Mouse (Mus musculus) liver, embryonic 14.5 days (tissue): Measurements from ENCODE around the gene Rngtt. TPM values are rescaled to one million over a fixed set of nuclear protein-coding genes. Genes with fewer than 3 reads are reported as not detected.

Source experiments
- ATAC-seq: fragments of 200-750 bp; cut with Nextera tagmentation; 2 replicates; pipeline ENCODE4 v1.8.0; 2017; ENCODE audit warnings: moderate number of reproducible peaks, mild to moderate bottlenecking, moderate library complexity; ENCODE audit not compliant: insufficient read depth
- DNase-seq, 3 experiments: peaks; one replicate each; pipeline ENCODE4 v3.0.0-alpha.2; 2012 to 2013; ENCODE audit warnings: low read depth in 3 of 3, low spot score in 3 of 3
- H3K27ac ChIP-seq: fragments of 300-500 bp; sonication (generic); 2 replicates; pipeline ENCODE4 v1.5.1; 2014; ENCODE audit warnings: moderate library complexity, mild to moderate bottlenecking, control low read depth, inconsistent platforms
- H3K27me3 ChIP-seq: fragments of 300-500 bp; sonication (generic); 2 replicates; pipeline ENCODE4 v1.6.1; 2014; ENCODE audit warnings: mild to moderate bottlenecking, low read length, moderate library complexity; ENCODE audit not compliant: control insufficient read depth, insufficient read depth
- H3K36me3 ChIP-seq: fragments of 300-500 bp; sonication (generic); replicated peaks from 2 replicates; pipeline ENCODE4 v1.6.1; 2014; ENCODE audit warnings: low read depth; ENCODE audit not compliant: control insufficient read depth, insufficient read depth
- H3K4me1 ChIP-seq, 2 experiments: fragments of 200-500 bp in 1 of 2; fragments of 300-500 bp in 1 of 2; sonication (generic) in 1 of 2; replicated peaks; 2 replicates each; pipeline ENCODE4 v1.6.1; 2012 to 2014; ENCODE audit warnings: antibody characterized with exemption in 1 of 2, inconsistent platforms in 1 of 2, low read length in 1 of 2; ENCODE audit not compliant: control insufficient read depth in 2 of 2, insufficient read depth in 2 of 2
- H3K4me2 ChIP-seq: fragments of 300-500 bp; sonication (generic); 2 replicates; pipeline ENCODE4 v1.6.1; 2014; ENCODE audit warnings: low read depth, mild to moderate bottlenecking, control low read depth, moderate library complexity
- H3K4me3 ChIP-seq, 2 experiments: fragments of 200-500 bp in 1 of 2; fragments of 300-500 bp in 1 of 2; sonication (generic) in 1 of 2; 2 replicates each; pipeline ENCODE4 v1.5.1; 2012 to 2014; ENCODE audit warnings: low read depth in 2 of 2, low read length in 2 of 2, mild to moderate bottlenecking in 2 of 2, control low read depth in 1 of 2, inconsistent platforms in 1 of 2, moderate library complexity in 1 of 2; ENCODE audit not compliant: insufficient read depth in 1 of 2
- H3K9ac ChIP-seq: fragments of 300-500 bp; sonication (generic); replicated peaks from 2 replicates; pipeline ENCODE4 v1.6.1; 2014; ENCODE audit warnings: mild to moderate bottlenecking, control low read depth, moderate library complexity
- H3K9me3 ChIP-seq: fragments of 300-500 bp; sonication (generic); 2 replicates; pipeline ENCODE4 v1.6.1; 2016; ENCODE audit warnings: low read length, mixed read lengths; ENCODE audit not compliant: control insufficient read depth
- CTCF ChIP-seq: IDR thresholded peaks from 2 replicates; pipeline ENCODE4 v1.5.1; 2016; ENCODE audit warnings: antibody characterized with exemption, low read depth, control low read depth
- EP300 ChIP-seq: IDR thresholded peaks from 2 replicates; pipeline ENCODE4 v1.6.1; 2016; ENCODE audit warnings: antibody characterized with exemption, low read depth
- WGBS: fragments of 180-500 bp; shearing (Covaris S2); extraction: QIAGEN DNeasy Blood & Tissue Kit; methylation state at CpG from one replicate; pipeline ENCODE4 v1.1.7; 2014; ENCODE audit not compliant: insufficient replicate concordance; 5-methylcytosine and 5-hydroxymethylcytosine counted together
- polyA plus RNA-seq, 2 experiments: library from polyadenylated mRNA; depleted of rRNA in 1 of 2; stranded (reverse) in 1 of 2; unstranded in 1 of 2; fragments of >200 nt; fragmentation: Nextera tagmentation in 1 of 2; extraction: Ambion mirVana in 1 of 2; gene quantifications; 2 replicates each; pipeline versions ENCODE4 v1.2.1 to v1.2.3; 2012 to 2014

Gene Rngtt
- polyA plus RNA-seq, 2 experiments = 4.3 to 12.6 TPM

- H3K9me3 ChIP-seq = no peaks in the 10 kb centered on the region
- H3K4me2 ChIP-seq = no peak overlapping the region
- no peak overlapping the region for H3K9ac ChIP-seq
- H3K4me3 ChIP-seq = no peak overlapping the region
- H3K36me3 ChIP-seq = no peaks in the 10 kb centered on the region
- no peaks in the 10 kb centered on the region for H3K27me3 ChIP-seq
- H3K4me1 ChIP-seq = no peaks in the 10 kb centered on the region
- H3K27ac ChIP-seq = no peak overlapping the region
- 66% methylated on average over 7 of the region's 7 CpGs for WGBS
- DNase-seq (no peak), ATAC-seq (no peak)
- no peak for TF ChIP-seq EP300
- no peak for TF ChIP-seq CTCF
Observed at GRCm38 (mm10) chr4:33520196-33520595, 210.1 kb downstream of the Rngtt start.

GRCm38 (mm10) chr4:33520938-33521337 is 210.8 kb downstream of the Rngtt start:
- H3K27ac ChIP-seq = no peak overlapping the region
- no peaks in the 10 kb centered on the region for H3K36me3 ChIP-seq
- H3K9me3 ChIP-seq = no peaks in the 10 kb centered on the region
- H3K27me3 ChIP-seq = no peaks in the 10 kb centered on the region
- DNase-seq = no peak
- H3K4me1 ChIP-seq = no peaks in the 10 kb centered on the region
- 71% methylated on average over 10 of the region's 10 CpGs for WGBS
- H3K9ac ChIP-seq = no peak overlapping the region
- no peak overlapping the region for H3K4me3 ChIP-seq
- H3K4me2 ChIP-seq = no peak overlapping the region
- TF ChIP-seq EP300 (no peak), CTCF (no peak)
- ATAC-seq = no peak

GRCm38 (mm10) chr4:33523774-33524173 is 213.7 kb downstream of the Rngtt start:
- DNase-seq (no peak), ATAC-seq (no peak)
- Histone ChIP-seq H3K27ac (no peak overlapping the region), H3K36me3 (no peaks in the 10 kb centered on the region), H3K4me2 (no peak overlapping the region), H3K27me3 (no peaks in the 10 kb centered on the region), H3K9ac (no peak overlapping the region), H3K9me3 (no peaks in the 10 kb centered on the region), H3K4me1 (no peaks in the 10 kb centered on the region), H3K4me3 (no peak overlapping the region)
- 69% methylated on average over 3 of the region's 3 CpGs for WGBS
- no peak for TF ChIP-seq EP300
- no peak for TF ChIP-seq CTCF

- WGBS = 64% methylated on average over 10 of the region's 10 CpGs
- H3K27ac ChIP-seq = no peak overlapping the region
- no peak for ATAC-seq
- TF ChIP-seq CTCF (no peak), EP300 (no peak)
- no peaks in the 10 kb centered on the region for H3K36me3 ChIP-seq
- DNase-seq = no peak
- H3K4me1 ChIP-seq = no peaks in the 10 kb centered on the region
- no peaks in the 10 kb centered on the region for H3K27me3 ChIP-seq
- H3K9ac ChIP-seq = no peak overlapping the region
- H3K4me3 ChIP-seq = no peak overlapping the region
- no peak overlapping the region for H3K4me2 ChIP-seq
- no peaks in the 10 kb centered on the region for H3K9me3 ChIP-seq
Observed at GRCm38 (mm10) chr4:33524481-33525141, 214.5 kb downstream of the Rngtt start.

- 80% methylated on average over 4 of the region's 4 CpGs for WGBS
- Histone ChIP-seq H3K4me1 (no peaks in the 10 kb centered on the region), H3K4me3 (no peak overlapping the region), H3K27ac (no peak overlapping the region), H3K27me3 (no peaks in the 10 kb centered on the region), H3K9ac (no peak overlapping the region), H3K36me3 (no peaks in the 10 kb centered on the region), H3K4me2 (no peak overlapping the region), H3K9me3 (no peaks in the 10 kb centered on the region)
- no peak for DNase-seq
- ATAC-seq = no peak
- no peak for TF ChIP-seq CTCF
- no peak for TF ChIP-seq EP300
Observed at GRCm38 (mm10) chr4:33525272-33525671, 215.2 kb downstream of the Rngtt start.
